Mouse (Mus musculus) heart, embryonic 16.5 days (tissue): ENCODE measurements around the gene Lrrc20. TPM values are rescaled to one million over a fixed set of nuclear protein-coding genes. Genes with fewer than 3 reads are reported as not detected.
"Not testable (repeated sequence)": the region's sequence is repeated elsewhere in the genome, so short reads cannot be mapped to it uniquely, and the experiment has no call there.

ENCODE experiments used
- ATAC-seq: fragments of 200-750 bp; cut with Nextera tagmentation; replicated peaks from 2 replicates; pipeline ENCODE4 v1.8.0; 2017; ENCODE audit warnings: moderate number of reproducible peaks; ENCODE audit not compliant: insufficient read depth, low FRiP score; ENCODE audit errors: extremely low read depth
- H3K27ac ChIP-seq: fragments of 300-500 bp; sonication (generic); 2 replicates; pipeline ENCODE4 v1.5.1; 2014; ENCODE audit warnings: mild to moderate bottlenecking, low read length, control low read depth, moderate library complexity
- H3K27me3 ChIP-seq: fragments of 300-500 bp; sonication (generic); 2 replicates; pipeline ENCODE4 v1.6.1; 2014; ENCODE audit warnings: low read length, mixed read lengths; ENCODE audit not compliant: control insufficient read depth, insufficient read depth
- H3K36me3 ChIP-seq: fragments of 300-500 bp; sonication (generic); 2 replicates; pipeline ENCODE4 v1.6.1; 2014; ENCODE audit not compliant: control insufficient read depth, insufficient read depth
- H3K4me1 ChIP-seq: fragments of 300-500 bp; sonication (generic); 2 replicates; pipeline ENCODE4 v1.6.1; 2014; ENCODE audit warnings: low read length, mixed read lengths; ENCODE audit not compliant: control insufficient read depth, insufficient read depth
- H3K4me2 ChIP-seq: fragments of 300-500 bp; sonication (generic); 2 replicates; pipeline ENCODE4 v1.6.1; 2014; ENCODE audit warnings: low read depth, mild to moderate bottlenecking, control low read depth, low read length
- H3K4me3 ChIP-seq: fragments of 300-500 bp; sonication (generic); 2 replicates; pipeline ENCODE4 v1.5.1; 2014; ENCODE audit warnings: mild to moderate bottlenecking, control low read depth, low read length
- H3K9ac ChIP-seq: fragments of 300-500 bp; sonication (generic); 2 replicates; pipeline ENCODE4 v1.6.1; 2014; ENCODE audit warnings: low read length, control low read depth
- H3K9me3 ChIP-seq: fragments of 300-500 bp; sonication (generic); replicated peaks from 2 replicates; pipeline ENCODE4 v1.6.1; 2016; ENCODE audit warnings: low read length; ENCODE audit not compliant: control insufficient read depth
- WGBS: fragments of 180-500 bp; shearing (Covaris S2); extraction: QIAGEN DNeasy Blood & Tissue Kit; methylation state at CpG from one replicate; pipeline ENCODE4 v1.1.7; 2014; 5-methylcytosine and 5-hydroxymethylcytosine counted together
- polyA plus RNA-seq: library from polyadenylated mRNA; unstranded; fragments of >200 nt; fragmentation: Nextera tagmentation; extraction: Ambion mirVana; gene quantifications from 2 replicates; pipeline ENCODE4 v1.2.1, GENCODE M21; 2015

The Lrrc20 gene
- polyA plus RNA-seq, 1 experiment from 2014 or later = 12.9 TPM

GRCm38 (mm10) chr10:61602283-61603033 lies 126.9 kb downstream of the Lrrc20 start:
- peak; percentile 58; the same call in 1 of the 2 replicates for ATAC-seq
- WGBS = 13% methylated on average over 14 of the region's 14 CpGs

GRCm38 (mm10) chr10:61604376-61605065 lies 128.9 kb downstream of the Lrrc20 start:
- ATAC-seq = no peak
- Histone ChIP-seq H3K27ac (no peak overlapping the region), H3K36me3 (no peaks in the 10 kb centered on the region), H3K9me3 (no peaks in the 10 kb centered on the region), H3K4me3 (no peak overlapping the region), H3K27me3 (no peaks in the 10 kb centered on the region), H3K4me1 (peaks cover 3% of the 10 kb centered on the region), H3K9ac (no peak overlapping the region), H3K4me2 (no peak overlapping the region)
- 67% methylated on average over 10 of the region's 10 CpGs for WGBS

More at GRCm38 (mm10) chr10:61602283-61603033, 126.9 kb downstream of the Lrrc20 start:
- no peak overlapping the region for H3K9ac ChIP-seq
- no peak overlapping the region for H3K27ac ChIP-seq
- H3K4me3 ChIP-seq = no peak overlapping the region
- H3K36me3 ChIP-seq = no peaks in the 10 kb centered on the region
- H3K9me3 ChIP-seq = no peaks in the 10 kb centered on the region
- H3K27me3 ChIP-seq = peaks cover 5% of the 10 kb centered on the region; the same call in 1 of the 2 replicates
- H3K4me1 ChIP-seq = peaks cover 3% of the 10 kb centered on the region
- H3K4me2 ChIP-seq = peak overlapping the region; percentile 45

GRCm38 (mm10) chr10:61605381-61605780 lies 129.8 kb downstream of the Lrrc20 start:
- H3K9me3 ChIP-seq, H3K4me2 ChIP-seq, H3K9ac ChIP-seq, H3K27ac ChIP-seq, H3K4me1 ChIP-seq, H3K27me3 ChIP-seq, ATAC-seq, H3K36me3 ChIP-seq, H3K4me3 ChIP-seq: not testable (repeated sequence)
- WGBS = 51% methylated on average over 11 of the region's 11 CpGs

GRCm38 (mm10) chr10:61605851-61606250 lies 130.2 kb downstream of the Lrrc20 start:
- Histone ChIP-seq H3K27ac (no peak overlapping the region), H3K27me3 (no peaks in the 10 kb centered on the region), H3K9ac (no peak overlapping the region), H3K9me3 (no peaks in the 10 kb centered on the region), H3K4me2 (no peak overlapping the region), H3K4me3 (no peak overlapping the region), H3K4me1 (peaks cover 3% of the 10 kb centered on the region), H3K36me3 (no peaks in the 10 kb centered on the region)
- ATAC-seq = 0 out of 2 replicates have a peak, but pooled peaks have one; percentile 39
- WGBS = 10% methylated on average over 8 of the region's 8 CpGs

GRCm38 (mm10) chr10:61608233-61608632 lies 132.6 kb downstream of the Lrrc20 start:
- Histone ChIP-seq H3K4me2 (no peak overlapping the region), H3K4me3 (no peak overlapping the region), H3K36me3 (no peaks in the 10 kb centered on the region), H3K27me3 (no peaks in the 10 kb centered on the region), H3K9me3 (no peaks in the 10 kb centered on the region), H3K9ac (no peak overlapping the region), H3K27ac (no peak overlapping the region), H3K4me1 (no peaks in the 10 kb centered on the region)
- no peak for ATAC-seq

GRCm38 (mm10) chr10:61610650-61611235 lies 135.1 kb downstream of the Lrrc20 start:
- no peak overlapping the region for H3K4me3 ChIP-seq
- no peak overlapping the region for H3K9ac ChIP-seq
- H3K9me3 ChIP-seq = no peaks in the 10 kb centered on the region
- H3K36me3 ChIP-seq = no peaks in the 10 kb centered on the region
- ATAC-seq = no peak
- no peaks in the 10 kb centered on the region for H3K27me3 ChIP-seq
- 71% methylated on average over 8 of the region's 8 CpGs for WGBS
- H3K27ac ChIP-seq = no peak overlapping the region
- H3K4me1 ChIP-seq = no peaks in the 10 kb centered on the region
- no peak overlapping the region for H3K4me2 ChIP-seq

GRCm38 (mm10) chr10:61614311-61614710 lies 138.7 kb downstream of the Lrrc20 start:
- Histone ChIP-seq H3K4me3 (no peak overlapping the region), H3K4me2 (no peak overlapping the region), H3K9me3 (peaks cover 4% of the 10 kb centered on the region; the same call in 1 of the 2 replicates), H3K4me1 (no peaks in the 10 kb centered on the region), H3K27me3 (no peaks in the 10 kb centered on the region), H3K9ac (no peak overlapping the region), H3K27ac (no peak overlapping the region), H3K36me3 (no peaks in the 10 kb centered on the region)
- no peak for ATAC-seq
- WGBS = 88% methylated on average over 7 of the region's 7 CpGs

GRCm38 (mm10) chr10:61618528-61618927 lies 142.9 kb downstream of the Lrrc20 start:
- no peak overlapping the region for H3K4me2 ChIP-seq
- H3K4me1 ChIP-seq = no peaks in the 10 kb centered on the region
- H3K27me3 ChIP-seq = no peaks in the 10 kb centered on the region
- no peak overlapping the region for H3K4me3 ChIP-seq
- H3K27ac ChIP-seq = no peak overlapping the region
- no peak overlapping the region for H3K9ac ChIP-seq
- H3K9me3 ChIP-seq = peaks cover 4% of the 10 kb centered on the region; the same call in 1 of the 2 replicates
- no peak for ATAC-seq
- 81% methylated on average over 2 of the region's 2 CpGs for WGBS
- no peaks in the 10 kb centered on the region for H3K36me3 ChIP-seq

- no peak overlapping the region for H3K4me2 ChIP-seq
- H3K27ac ChIP-seq = no peak overlapping the region
- H3K9ac ChIP-seq = no peak overlapping the region
- 57% methylated on average over 9 of the region's 9 CpGs for WGBS
- no peaks in the 10 kb centered on the region for H3K36me3 ChIP-seq
- H3K4me1 ChIP-seq = peaks cover 11% of the 10 kb centered on the region
- no peak for ATAC-seq
- H3K4me3 ChIP-seq = no peak overlapping the region
- peaks cover 4% of the 10 kb centered on the region; the same call in 1 of the 2 replicates for H3K9me3 ChIP-seq
- H3K27me3 ChIP-seq = peaks cover 21% of the 10 kb centered on the region
These were observed 146.1 kb downstream of the Lrrc20 start for GRCm38 (mm10) chr10:61621681-61622080.
